Mouse (Mus musculus) granulocyte monocyte progenitor cell, adult 5-6 weeks (primary cell): ENCODE data around the gene L2hgdh. TPM values are rescaled to one million over a fixed set of nuclear protein-coding genes. Genes with fewer than 3 reads are reported as not detected.

Experiments
- ATAC-seq: replicated peaks from 2 replicates; pipeline ENCODE4 v1.8.0; 2016; ENCODE audit warnings: mild to moderate bottlenecking, moderate TSS enrichment, inconsistent platforms; ENCODE audit not compliant: poor library complexity, severe bottlenecking
- total RNA-seq, 2 experiments: library from RNA; stranded (forward) in 1 of 2; stranded (reverse) in 1 of 2; fragments of 200-712, 200-1000 nt in 1 of 2; fragments of >200 nt in 1 of 2; fragmentation: Nextera tagmentation in 1 of 2; gene quantifications; 2 replicates each; pipeline ENCODE4 v1.2.3; 2014 to 2017

Gene L2hgdh
- total RNA-seq, 2 experiments from 2014 or later, result 34.6 to 39.0 TPM

- no peak for ATAC-seq
Measured at GRCm38 (mm10) chr12:69676157-69676556, 48.5 kb downstream of the L2hgdh start.

GRCm38 (mm10) chr12:69674576-69675537, 49.8 kb downstream of the L2hgdh start:
- no peak for ATAC-seq

- ATAC-seq, result no peak
Measured at GRCm38 (mm10) chr12:69674176-69674575, 50.5 kb downstream of the L2hgdh start.

- ATAC-seq, result no peak
Measured at GRCm38 (mm10) chr12:69666721-69667120, 58.0 kb downstream of the L2hgdh start.

GRCm38 (mm10) chr12:69661658-69662057, 63.0 kb downstream of the L2hgdh start:
- ATAC-seq, result no peak

GRCm38 (mm10) chr12:69653973-69654372, 70.7 kb downstream of the L2hgdh start:
- ATAC-seq, result peak; percentile 76

GRCm38 (mm10) chr12:69649511-69649910, 75.2 kb downstream of the L2hgdh start:
- ATAC-seq, result no peak

- peak; percentile 27 for ATAC-seq
Measured at GRCm38 (mm10) chr12:69645821-69646616, 78.7 kb downstream of the L2hgdh start.

GRCm38 (mm10) chr12:69644877-69645276, 79.8 kb downstream of the L2hgdh start:
- ATAC-seq, result no peak

- ATAC-seq, result no peak
Measured at GRCm38 (mm10) chr12:69642877-69643276, 81.8 kb downstream of the L2hgdh start.

Other genes starting within 250 kb of the L2hgdh start
- 7.0 and 12.9 TPM in 2 replicates for gene Vcpkmt, start 141.8 kb downstream of the L2hgdh start, total RNA-seq (2014; fragmentation: Nextera tagmentation)
- gene Vcpkmt, start 141.8 kb downstream of the L2hgdh start, total RNA-seq (2017), result 17.3 and 17.4 TPM in 2 replicates
- 44.9 and 46.9 TPM in 2 replicates for gene Sos2, start 43.0 kb downstream of the L2hgdh start, total RNA-seq (2014; fragmentation: Nextera tagmentation)
- gene Sos2, start 43.0 kb downstream of the L2hgdh start, total RNA-seq (2017), result 26.1 and 32.1 TPM in 2 replicates
- gene Atp5s, start 77 bp upstream of the L2hgdh start, total RNA-seq (2014; fragmentation: Nextera tagmentation), result 18.9 and 30.4 TPM in 2 replicates
- gene Atp5s, start 77 bp upstream of the L2hgdh start, total RNA-seq (2017), result 11.2 and 13.6 TPM in 2 replicates
- gene Cdkl1, start 66.4 kb upstream of the L2hgdh start, total RNA-seq (2014; fragmentation: Nextera tagmentation), result not detected in 2 replicates
- not detected in 2 replicates for gene Cdkl1, start 66.4 kb upstream of the L2hgdh start, total RNA-seq (2017)
- gene Atl1, start 167.7 kb upstream of the L2hgdh start, total RNA-seq (2014; fragmentation: Nextera tagmentation), result 0.11 TPM in 1 of 2 replicates, not detected in the other
- gene Atl1, start 167.7 kb upstream of the L2hgdh start, total RNA-seq (2017), result 1.4 and 4.5 TPM in 2 replicates
- 14.8 and 18.8 TPM in 2 replicates for gene Map4k5, start 168.3 kb upstream of the L2hgdh start, total RNA-seq (2014; fragmentation: Nextera tagmentation)
- 16.4 and 24.1 TPM in 2 replicates for gene Map4k5, start 168.3 kb upstream of the L2hgdh start, total RNA-seq (2017)